Mouse (Mus musculus) adrenal gland, adult 18-20 months (tissue): ENCODE data around the gene Parg. TPM values are rescaled to one million over a fixed set of nuclear protein-coding genes. Genes with fewer than 3 reads are reported as not detected.
A peak's percentile ranks its signal among the peaks of the same experiment; 100 is the strongest.
"Not testable (repeated sequence)": the region's sequence is repeated elsewhere in the genome, so short reads cannot be mapped to it uniquely, and the experiment has no call there.

Experiments
- DNase-seq, 2 experiments: peaks; one replicate each; pipeline ENCODE4 v3.0.0; 2021 to 2022; ENCODE audit warnings: low spot score in 2 of 2
- total RNA-seq, 2 experiments: library from RNA; stranded (reverse); gene quantifications; 1 replicate in 1 of 2; 2 replicates in 1 of 2; pipeline ENCODE4 v1.2.3; 2021

The Parg gene
- total RNA-seq, 2 experiments from 2014 or later = 42.0 to 68.8 TPM

GRCm38 (mm10) chr14:32176590-32176989 is 25.2 kb upstream of the Parg start:
- DNase-seq = not testable (repeated sequence)

GRCm38 (mm10) chr14:32179393-32180195 is 22.2 kb upstream of the Parg start:
- no peak for DNase-seq

GRCm38 (mm10) chr14:32180861-32181260 is 20.9 kb upstream of the Parg start:
- no peak for DNase-seq

GRCm38 (mm10) chr14:32183846-32184245 is 17.9 kb upstream of the Parg start:
- no peak for DNase-seq

GRCm38 (mm10) chr14:32190627-32191391 is 10.9 kb upstream of the Parg start:
- no peak for DNase-seq

- no peak for DNase-seq
Measured at GRCm38 (mm10) chr14:32191926-32192325, 9.8 kb upstream of the Parg start.

- DNase-seq = peak; percentile 34 to 57
Measured at GRCm38 (mm10) chr14:32192437-32192836, 9.3 kb upstream of the Parg start.

- not testable (repeated sequence) for DNase-seq
Measured at GRCm38 (mm10) chr14:32193557-32193956, 8.2 kb upstream of the Parg start.

GRCm38 (mm10) chr14:32201354-32201753 is 395 bp upstream of the Parg start:
- DNase-seq = peak in 1 of 2 experiments; percentile 43

- no peak for DNase-seq
Measured at GRCm38 (mm10) chr14:32226601-32227000, 24.9 kb downstream of the Parg start.

- peak; percentile 48 to 65 for DNase-seq
Measured at GRCm38 (mm10) chr14:32228996-32229395, 27.2 kb downstream of the Parg start.

- DNase-seq = no peak
Measured at GRCm38 (mm10) chr14:32242401-32242800, 40.7 kb downstream of the Parg start.

GRCm38 (mm10) chr14:32246019-32246418 is 44.3 kb downstream of the Parg start:
- no peak for DNase-seq

- DNase-seq = no peak
Measured at GRCm38 (mm10) chr14:32249616-32250015, 47.9 kb downstream of the Parg start.

- DNase-seq = no peak
Measured at GRCm38 (mm10) chr14:32260830-32261229, 59.1 kb downstream of the Parg start.

GRCm38 (mm10) chr14:32261741-32262140 is 60.0 kb downstream of the Parg start:
- DNase-seq = no peak

- DNase-seq = no peak
Measured at GRCm38 (mm10) chr14:32268999-32269398, 67.2 kb downstream of the Parg start.

GRCm38 (mm10) chr14:32269589-32269988 is 67.8 kb downstream of the Parg start:
- no peak for DNase-seq

GRCm38 (mm10) chr14:32301622-32302021 is 99.9 kb downstream of the Parg start:
- no peak for DNase-seq

GRCm38 (mm10) chr14:32302423-32302822 is 100.7 kb downstream of the Parg start:
- DNase-seq = no peak

GRCm38 (mm10) chr14:32304921-32305320 is 103.2 kb downstream of the Parg start:
- DNase-seq = peak in 1 of 2 experiments; percentile 9

- peak; percentile 55 to 65 for DNase-seq
Measured at GRCm38 (mm10) chr14:32309876-32310275, 108.1 kb downstream of the Parg start.
